ENCODE assay signal across 10 mouse cellular contexts in genomic region chr7:46665236-46665635, GRCm38 (mm10). TPM values are rescaled to one million over a fixed set of nuclear protein-coding genes. Genes with fewer than 3 reads are reported as not detected.
A peak's percentile ranks its signal among the peaks of the same experiment; 100 is the strongest.
DNase-seq lines count a peak whose midpoint lies in the region; ATAC-seq and TF ChIP-seq lines count a peak whose summit lies in the region.
"Had no signal": no experiment of that assay in that cellular context is flagged by ENCODE, and none has a peak within 500 bp of the region (broad histone marks: within the 10 kb centered on the region; RNA-seq: fewer than 3 reads in every experiment).

No protein-coding gene starts in this region.

- no peak overlapping the region for H3K9ac ChIP-seq in heart, postnatal 0 days (replicated peaks; ENCODE audit: low read depth, low read length)
- H3K9ac ChIP-seq in heart, embryonic 12.5 days, result no peak overlapping the region
- no peak overlapping the region for H3K9ac ChIP-seq in stomach, postnatal 0 days (ENCODE audit: low read length)
- H3K9ac ChIP-seq: embryonic facial prominence, embryonic 15.5 days; limb, embryonic 15.5 days had no signal

- no peak for DNase-seq in heart, postnatal 0 days (ENCODE audit: low spot score)
- DNase-seq in right cerebral cortex, postnatal 4 days, result peak; percentile 53
- no peak for DNase-seq in right cerebral cortex, postnatal 36 days (ENCODE audit: low spot score in 2 of 2)
- DNase-seq in kidney, postnatal 14 days, result peak; percentile 5
- DNase-seq in stomach, postnatal 0 days (ENCODE audit: low spot score), result peak; percentile 47
- no peak for DNase-seq in heart, adult 8-10 months (ENCODE audit: low spot score)

- ATAC-seq in heart, postnatal 0 days (ENCODE audit: insufficient read depth, low read depth), result no peak
- ATAC-seq in heart, embryonic 12.5 days (ENCODE audit: insufficient number of reproducible peaks, low FRiP score), result no peak
- no peak for ATAC-seq in stomach, postnatal 0 days (ENCODE audit: low FRiP score, low TSS enrichment)

- no peak for TF ChIP-seq EP300 in heart, postnatal 0 days (IDR thresholded peaks at IDR 0.05; ENCODE audit: low read depth)
- no peak for TF ChIP-seq EP300 in stomach, postnatal 0 days (optimal IDR thresholded peaks at IDR 0.05)

- H3K4me2 ChIP-seq in heart, postnatal 0 days (ENCODE audit: low read depth, low read length), result no peak overlapping the region
- H3K4me2 ChIP-seq in heart, embryonic 12.5 days, result no peak overlapping the region
- H3K4me2 ChIP-seq in stomach, postnatal 0 days (replicated peaks; ENCODE audit: low read depth), result no peak overlapping the region
- H3K4me2 ChIP-seq: embryonic facial prominence, embryonic 15.5 days; limb, embryonic 15.5 days had no signal

- 33% methylated on average over 9 of the region's 9 CpGs for WGBS in heart, postnatal 0 days
- 36% methylated on average over 9 of the region's 9 CpGs for WGBS in heart, embryonic 12.5 days
- 34% methylated on average over 9 of the region's 9 CpGs for WGBS in stomach, postnatal 0 days

- no peak overlapping the region for H3K4me3 ChIP-seq in heart, postnatal 0 days (ENCODE audit: low read depth, low read length)
- no peak overlapping the region for H3K4me3 ChIP-seq in heart, embryonic 12.5 days
- H3K4me3 ChIP-seq in bone marrow macrophage, adult 2 months (ENCODE audit: insufficient read depth, low read length), result no peak overlapping the region
- no peak overlapping the region for H3K4me3 ChIP-seq in stomach, postnatal 0 days (ENCODE audit: low read depth, low read length)
- H3K4me3 ChIP-seq: embryonic facial prominence, embryonic 15.5 days; limb, embryonic 15.5 days had no signal

- no peaks in the 10 kb centered on the region for H3K9me3 ChIP-seq in heart, postnatal 0 days (replicated peaks; ENCODE audit: control insufficient read depth, low read length)
- H3K9me3 ChIP-seq in heart, embryonic 12.5 days (replicated peaks), result no peaks in the 10 kb centered on the region
- H3K9me3 ChIP-seq in stomach, postnatal 0 days (ENCODE audit: control insufficient read depth, low read length), result no peaks in the 10 kb centered on the region
- H3K9me3 ChIP-seq: embryonic facial prominence, embryonic 15.5 days; limb, embryonic 15.5 days had no signal

- peaks cover 30% of the 10 kb centered on the region for H3K27me3 ChIP-seq in heart, postnatal 0 days (ENCODE audit: control insufficient read depth, insufficient read depth, low read length)
- H3K27me3 ChIP-seq in heart, embryonic 12.5 days (replicated peaks), result peaks cover 39% of the 10 kb centered on the region
- no peaks in the 10 kb centered on the region for H3K27me3 ChIP-seq in stomach, postnatal 0 days (ENCODE audit: control insufficient read depth, insufficient read depth, low read length)

- H3K27ac ChIP-seq in heart, postnatal 0 days (ENCODE audit: low read depth), result no peak overlapping the region
- H3K27ac ChIP-seq in heart, embryonic 12.5 days (ENCODE audit: poor library complexity, severe bottlenecking), result no peak overlapping the region
- H3K27ac ChIP-seq in bone marrow macrophage, adult 2 months (ENCODE audit: insufficient read depth, low read depth, low read length), result no peak overlapping the region
- H3K27ac ChIP-seq in stomach, postnatal 0 days (replicated peaks), result no peak overlapping the region
- H3K27ac ChIP-seq: embryonic facial prominence, embryonic 15.5 days; limb, embryonic 15.5 days had no signal

- peak; percentile 47 for TF ChIP-seq CTCF in heart, postnatal 0 days (IDR thresholded peaks at IDR 0.05; ENCODE audit: low read depth)
- peak; percentile 86 for TF ChIP-seq CTCF in bone marrow macrophage, adult 2 months (IDR thresholded peaks at IDR 0.05; ENCODE audit: low read depth, low read length)
- peak; percentile 74 for TF ChIP-seq CTCF in stomach, postnatal 0 days (IDR thresholded peaks at IDR 0.05; ENCODE audit: low read depth)

- no peaks in the 10 kb centered on the region for H3K4me1 ChIP-seq in heart, postnatal 0 days (ENCODE audit: control insufficient read depth, insufficient read depth)
- H3K4me1 ChIP-seq in heart, embryonic 12.5 days (replicated peaks), result peaks cover 8% of the 10 kb centered on the region
- H3K4me1 ChIP-seq in bone marrow macrophage, adult 2 months (ENCODE audit: control insufficient read depth, insufficient read depth, low read length), result peaks cover 2% of the 10 kb centered on the region; the same call in 1 of the 2 replicates
- H3K4me1 ChIP-seq in stomach, postnatal 0 days (replicated peaks; ENCODE audit: control insufficient read depth, insufficient read depth), result no peaks in the 10 kb centered on the region

- no peaks in the 10 kb centered on the region for H3K36me3 ChIP-seq in heart, postnatal 0 days (replicated peaks; ENCODE audit: control insufficient read depth, insufficient read depth, low read length)
- no peaks in the 10 kb centered on the region for H3K36me3 ChIP-seq in heart, embryonic 12.5 days
- no peaks in the 10 kb centered on the region for H3K36me3 ChIP-seq in stomach, postnatal 0 days (ENCODE audit: control insufficient read depth, insufficient read depth, low read length)
- H3K36me3 ChIP-seq: embryonic facial prominence, embryonic 15.5 days; limb, embryonic 15.5 days had no signal

- no peak for TF ChIP-seq POLR2A in bone marrow macrophage, adult 2 months (IDR thresholded peaks at IDR 0.05; ENCODE audit: borderline replicate concordance, low read depth, low read length)

RNA-seq across cellular contexts. Expression of gene Tph1, which starts 7.1 kb away (rescaled TPM):
- 1.7 TPM in 1 of 2 replicates, not detected in the other for total RNA-seq in heart, postnatal 0 days (2014; rRNA removed; ENCODE audit: low replicate concordance)
- polyA plus RNA-seq in heart, postnatal 0 days (2015; fragmentation: Nextera tagmentation; extraction: Ambion mirVana), result 0.70 and 0.86 TPM in 2 replicates
- not detected in 2 replicates for polyA plus RNA-seq in heart, embryonic 12.5 days (2016; fragmentation: Nextera tagmentation; extraction: Ambion mirVana)
- not detected in 2 replicates for polyA plus RNA-seq in bone marrow macrophage, adult 2 months (2012; ENCODE audit: insufficient read depth, insufficient read length, missing spikeins)
- 0.48 and 0.79 TPM in 2 replicates for polyA plus RNA-seq in stomach, postnatal 0 days (2015; fragmentation: Nextera tagmentation; extraction: Ambion mirVana)
- total RNA-seq in heart, adult 8-10 months (2022), result not detected

RNA-seq across cellular contexts. Expression of gene Sergef, which starts 25.6 kb away (rescaled TPM):
- 7.9 and 9.8 TPM in 2 replicates for total RNA-seq in heart, postnatal 0 days (2014; rRNA removed; ENCODE audit: low replicate concordance)
- 7.5 and 7.7 TPM in 2 replicates for polyA plus RNA-seq in heart, postnatal 0 days (2015; fragmentation: Nextera tagmentation; extraction: Ambion mirVana)
- 9.8 and 11.3 TPM in 2 replicates for polyA plus RNA-seq in heart, embryonic 12.5 days (2016; fragmentation: Nextera tagmentation; extraction: Ambion mirVana)
- polyA plus RNA-seq in bone marrow macrophage, adult 2 months (2012; ENCODE audit: insufficient read depth, insufficient read length, missing spikeins), result 7.0 and 7.4 TPM in 2 replicates
- polyA plus RNA-seq in stomach, postnatal 0 days (2015; fragmentation: Nextera tagmentation; extraction: Ambion mirVana), result 10.8 and 11.4 TPM in 2 replicates
- total RNA-seq in heart, adult 8-10 months (2022), result 1 to 10 TPM; 3.9 to 6.9 (median 5.0) TPM

RNA-seq across cellular contexts. Expression of gene Saal1, which starts 45.2 kb away (rescaled TPM):
- total RNA-seq in heart, postnatal 0 days (2014; rRNA removed; ENCODE audit: low replicate concordance), result 4.2 and 7.5 TPM in 2 replicates
- polyA plus RNA-seq in heart, postnatal 0 days (2015; fragmentation: Nextera tagmentation; extraction: Ambion mirVana), result 7.0 and 7.5 TPM in 2 replicates
- polyA plus RNA-seq in heart, embryonic 12.5 days (2016; fragmentation: Nextera tagmentation; extraction: Ambion mirVana), result 16.2 and 16.5 TPM in 2 replicates
- polyA plus RNA-seq in bone marrow macrophage, adult 2 months (2012; ENCODE audit: insufficient read depth, insufficient read length, missing spikeins), result 7.9 and 8.1 TPM in 2 replicates
- polyA plus RNA-seq in stomach, postnatal 0 days (2015; fragmentation: Nextera tagmentation; extraction: Ambion mirVana), result 10.4 and 11.2 TPM in 2 replicates
- total RNA-seq in heart, adult 8-10 months (2022), result 1 to 10 TPM; 3.6 to 4.5 (median 3.9) TPM

RNA-seq across cellular contexts. Expression of gene Saa3, which starts 50.3 kb away (rescaled TPM):
- not detected in 2 replicates for total RNA-seq in heart, postnatal 0 days (2014; rRNA removed; ENCODE audit: low replicate concordance)
- polyA plus RNA-seq in heart, postnatal 0 days (2015; fragmentation: Nextera tagmentation; extraction: Ambion mirVana), result 0.29 and 0.36 TPM in 2 replicates
- polyA plus RNA-seq in heart, embryonic 12.5 days (2016; fragmentation: Nextera tagmentation; extraction: Ambion mirVana), result 0.20 TPM in 1 of 2 replicates, not detected in the other
- polyA plus RNA-seq in bone marrow macrophage, adult 2 months (2012; ENCODE audit: insufficient read depth, insufficient read length, missing spikeins), result 5.0 and 6.2 TPM in 2 replicates
- polyA plus RNA-seq in stomach, postnatal 0 days (2015; fragmentation: Nextera tagmentation; extraction: Ambion mirVana), result 0.34 TPM in 1 of 2 replicates, not detected in the other
- total RNA-seq in heart, adult 8-10 months (2022), result 1 to 10 TPM in 2 of 4 experiments, under 1 TPM in 1, not detected in 1; 0.63 to 9.2 (median 2.1) TPM

Comparison
In these comparisons a context has a peak if more than half of its experiments do, and no peak if none do; other contexts are left out.
1. DNase-seq: peak in right cerebral cortex, postnatal 4 days (single experiment), kidney, postnatal 14 days (single experiment) and stomach, postnatal 0 days (single experiment); none in heart, postnatal 0 days (single experiment), right cerebral cortex, postnatal 36 days (0 of 2) and heart, adult 8-10 months (single experiment).
2. Peak in every context shown above with its lines, with median percentiles within 50 percentile points of each other: CTCF ChIP-seq.